Mouse (Mus musculus): Measurements from ENCODE around the gene Gm9857. TPM values are rescaled to one million over a fixed set of nuclear protein-coding genes. Genes with fewer than 3 reads are reported as not detected.

The Gm9857 gene
- total RNA-seq (2023) = not detected

GRCm38 (mm10) chr3:108940001-108940633, at the start of gene Gm9857:
Gene Gm9857 (minus strand): TSS chr3:108940445.

GRCm38 (mm10) chr3:108939573-108939972, 672 bp downstream of the Gm9857 start, which contains the start of gene Henmt1:
Gene Henmt1 (plus strand): TSS chr3:108939873.

GRCm38 (mm10) chr3:108911548-108912413, 28.5 kb downstream of the Gm9857 start, which contains the start of gene Prpf38b:
Gene Prpf38b (minus strand): TSS chr3:108911727.

Other genes starting within 250 kb of the Gm9857 start
- not detected for gene Gpsm2, start 218.1 kb downstream of the Gm9857 start, total RNA-seq (2023)
- not detected for gene Aknad1, start 200.8 kb downstream of the Gm9857 start, total RNA-seq (2023)
- 10 to 100 TPM; 86.8 to 97.6 TPM for gene Stxbp3, start 99.9 kb downstream of the Gm9857 start, total RNA-seq (2023)
- 1 to 10 TPM; 1.4 to 2.1 TPM for gene Fndc7, start 50.4 kb downstream of the Gm9857 start, total RNA-seq (2023)
- gene Prpf38b, start 28.7 kb downstream of the Gm9857 start, total RNA-seq (2023) = 100 to 1,000 TPM; 250 to 251 TPM
- not detected for gene Henmt1, start 572 bp downstream of the Gm9857 start, total RNA-seq (2023)
- 1 to 10 TPM; 7.2 to 9.3 TPM for gene Fam102b, start 87.2 kb upstream of the Gm9857 start, total RNA-seq (2023)
- gene Slc25a54, start 140.0 kb upstream of the Gm9857 start, total RNA-seq (2023) = not detected
- 1 to 10 TPM; 3.8 to 4.5 TPM for gene Slc25a24, start 182.7 kb upstream of the Gm9857 start, total RNA-seq (2023)